Mouse (Mus musculus) myocyte (in vitro differentiated cells): ENCODE measurements around the gene Phkb.

Experiments used
- E2F4 ChIP-seq: IDR thresholded peaks from one replicate; pipeline ENCODE4 v1.6.1; 2011; ENCODE audit warnings: mild to moderate bottlenecking, control low read depth, moderate library complexity; ENCODE audit not compliant: insufficient read depth
- MAX ChIP-seq: IDR thresholded peaks from one replicate; pipeline ENCODE4 v1.6.1; 2011; ENCODE audit warnings: low read depth, mild to moderate bottlenecking, control low read depth
- MYOD1 ChIP-seq, 3 experiments: IDR thresholded peaks; one replicate each; pipeline ENCODE4 v1.6.1; 2011; ENCODE audit warnings: control low read depth in 2 of 3, low read depth in 2 of 3, mild to moderate bottlenecking in 2 of 3, moderate library complexity in 1 of 3; ENCODE audit not compliant: insufficient read length in 2 of 3, control insufficient read depth in 1 of 3
- MYOG ChIP-seq, 3 experiments: IDR thresholded peaks; one replicate each; pipeline ENCODE4 v1.6.1; 2011; ENCODE audit warnings: control low read depth in 2 of 3, low read depth in 2 of 3, mild to moderate bottlenecking in 2 of 3; ENCODE audit not compliant: insufficient read length in 2 of 3, control insufficient read depth in 1 of 3, insufficient read depth in 1 of 3
- POLR2A ChIP-seq: IDR thresholded peaks from one replicate; pipeline ENCODE4 v1.6.1; 2011; ENCODE audit warnings: low read depth, mild to moderate bottlenecking, control low read depth, moderate library complexity; ENCODE audit not compliant: insufficient read length
- POLR2AphosphoS2 ChIP-seq: IDR thresholded peaks from one replicate; pipeline ENCODE4 v1.6.1; 2011; ENCODE audit warnings: low read depth, control low read depth; ENCODE audit not compliant: insufficient read length
- SRF ChIP-seq: IDR thresholded peaks from one replicate; pipeline ENCODE4 v1.6.1; 2011; ENCODE audit warnings: low read depth; ENCODE audit not compliant: control insufficient read depth, insufficient read length
- USF1 ChIP-seq: IDR thresholded peaks from one replicate; pipeline ENCODE4 v1.6.1; 2011; ENCODE audit warnings: low read depth, mild to moderate bottlenecking, control low read depth, moderate library complexity

- TF ChIP-seq POLR2A (no peak), MYOD1 (IDR thresholded peaks at IDR 0.05; ENCODE audit: control insufficient read depth in 1 of 3, insufficient read length in 2 of 3, low read depth in 2 of 3) (no peak), SRF (no peak), POLR2AphosphoS2 (no peak), USF1 (no peak), E2F4 (no peak), MYOG (IDR thresholded peaks at IDR 0.05; ENCODE audit: control insufficient read depth in 1 of 3, insufficient read depth in 1 of 3, insufficient read length in 2 of 3, low read depth in 2 of 3) (no peak), MAX (no peak)
Observed at GRCm38 (mm10) chr8:85926107-85926506, 85.3 kb downstream of the Phkb start.
